Mouse (Mus musculus): Measurements from ENCODE around the gene Plvap.
A peak's percentile ranks its signal among the peaks of the same experiment; 100 is the strongest.
"Not testable (repeated sequence)": the region's sequence is repeated elsewhere in the genome, so short reads cannot be mapped to it uniquely, and the experiment has no call there.

The Plvap gene

DNA sequence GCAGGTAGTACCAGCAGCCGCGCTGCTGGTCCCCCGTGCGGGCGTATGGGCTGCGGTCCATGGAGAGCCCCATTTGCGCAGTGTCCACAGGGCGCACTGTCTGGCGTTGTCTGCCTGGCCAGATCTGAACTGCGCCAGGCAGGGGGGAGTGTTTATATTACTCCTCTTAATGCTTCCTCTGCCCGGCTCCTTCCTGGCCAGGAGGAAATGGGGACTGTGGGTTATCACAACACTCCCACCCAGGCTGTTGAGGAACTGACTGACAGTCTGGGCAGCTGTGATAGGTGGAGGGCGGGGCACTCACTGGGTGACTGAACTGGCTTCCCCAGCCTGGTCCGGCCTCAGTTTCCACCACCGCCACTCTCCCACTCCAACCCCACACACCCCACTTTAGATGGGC is at the start of gene Plvap:
Gene Plvap (minus strand): TSS at position 109 of the 400 bp plus-strand sequence.
- ATAC-seq (ENCODE audit: low TSS enrichment): no peak

DNA sequence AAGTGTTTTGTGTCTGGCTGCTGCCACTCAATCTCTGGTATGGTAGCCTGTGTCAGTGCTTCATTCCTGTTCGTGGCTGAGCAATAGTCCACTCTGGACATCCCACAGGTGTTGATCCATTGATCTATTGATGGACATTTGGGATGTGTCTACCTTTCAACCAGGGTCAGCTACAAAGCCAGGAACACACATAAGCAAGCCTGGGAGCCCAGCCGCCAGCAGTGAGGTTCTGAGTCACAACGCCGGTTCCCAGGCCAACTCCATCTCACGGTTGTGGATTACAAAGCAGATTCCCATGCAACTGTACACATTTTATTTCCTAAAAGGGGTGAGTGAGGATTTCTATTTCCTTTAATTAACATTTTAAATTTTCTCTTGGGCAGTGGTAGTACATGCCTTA is 49.2 kb upstream of the Plvap start:
- no peak for ATAC-seq (ENCODE audit: low TSS enrichment)

DNA sequence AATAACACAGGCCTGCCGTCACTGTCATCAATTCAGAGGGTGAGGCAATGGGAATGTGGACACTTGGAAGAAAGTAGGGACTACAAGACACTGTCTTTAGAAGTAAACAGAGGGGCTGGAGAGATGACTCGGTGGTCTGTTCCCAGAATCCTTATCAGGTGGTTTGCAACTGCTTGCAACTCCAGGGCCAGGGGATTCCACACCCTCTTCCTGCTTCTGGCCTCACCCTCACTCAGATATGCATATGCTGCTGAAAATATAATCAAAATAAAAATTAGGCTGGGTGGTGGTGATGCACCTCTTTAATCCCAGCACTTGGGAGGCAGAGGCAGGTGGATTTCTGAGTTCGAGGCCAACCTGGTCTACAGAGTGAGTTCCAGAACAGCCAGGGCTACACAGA is 48.5 kb upstream of the Plvap start:
- no peak for ATAC-seq (ENCODE audit: low TSS enrichment)

- ATAC-seq (ENCODE audit: low TSS enrichment): no peak
Observed at GRCm38 (mm10) chr8:71558958-71559690, 47.6 kb upstream of the Plvap start.

DNA sequence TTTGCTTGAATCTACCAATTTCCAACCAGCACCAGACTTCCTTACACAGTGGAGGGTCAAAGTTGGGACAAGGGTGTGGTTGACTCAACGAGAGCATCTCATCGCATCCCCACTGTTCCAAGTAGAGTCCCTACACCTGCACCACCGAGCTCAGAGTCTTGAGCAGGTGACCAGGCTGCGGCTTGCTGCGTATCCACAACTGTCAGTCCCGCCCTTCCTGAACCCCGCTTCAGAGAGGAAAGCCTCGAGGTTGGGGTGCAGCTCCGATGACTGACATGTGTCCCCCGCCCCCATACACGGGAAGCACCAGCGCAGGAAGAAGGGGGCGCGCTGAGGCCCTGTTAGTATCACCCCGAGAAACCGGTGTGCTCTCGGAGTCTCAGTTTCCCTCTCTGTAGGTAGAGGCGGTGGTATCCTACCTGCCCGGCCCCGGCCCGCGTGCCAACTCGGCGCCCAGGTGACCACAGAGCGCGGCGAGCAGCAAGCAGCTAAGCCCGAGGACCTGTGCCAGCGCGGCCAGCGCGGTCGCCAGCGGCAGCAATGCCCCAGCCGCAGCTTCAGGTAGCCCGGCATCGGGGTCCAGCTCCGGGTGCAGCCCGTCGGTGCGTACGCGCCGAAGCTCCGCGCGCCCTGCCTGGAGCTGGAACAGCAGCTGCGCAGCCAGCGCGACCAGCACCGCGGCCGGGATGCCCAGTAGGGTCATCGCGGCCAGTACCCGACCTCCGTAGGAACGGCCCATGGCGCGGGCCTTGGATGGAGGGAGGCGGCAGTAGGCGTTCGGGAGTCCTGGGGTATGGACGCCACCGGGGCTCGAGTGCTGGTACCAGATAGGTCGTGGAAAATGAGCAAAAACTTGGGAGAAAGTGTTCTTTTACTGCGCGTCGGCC is 46.8 kb upstream of the Plvap start, which contains the start of gene Tmem221:
Gene Tmem221 (minus strand): TSS at position 801 of the 887 bp plus-strand sequence.
- no peak for ATAC-seq (ENCODE audit: low TSS enrichment)

GRCm38 (mm10) chr8:71554644-71555043 is 43.1 kb upstream of the Plvap start:
- no peak for ATAC-seq (ENCODE audit: low TSS enrichment)

- ATAC-seq (ENCODE audit: low TSS enrichment): no peak
Observed at GRCm38 (mm10) chr8:71554001-71554400, 42.4 kb upstream of the Plvap start.

- no peak for ATAC-seq (ENCODE audit: low TSS enrichment)
Observed at GRCm38 (mm10) chr8:71552770-71553169, 41.2 kb upstream of the Plvap start.

- ATAC-seq (ENCODE audit: low TSS enrichment): no peak
Observed at GRCm38 (mm10) chr8:71550754-71551153, 39.2 kb upstream of the Plvap start.

- ATAC-seq (ENCODE audit: low TSS enrichment): no peak
Observed at GRCm38 (mm10) chr8:71547590-71547989, 36.0 kb upstream of the Plvap start.

- no peak for ATAC-seq (ENCODE audit: low TSS enrichment)
Observed at GRCm38 (mm10) chr8:71545053-71545452, 33.5 kb upstream of the Plvap start.

- no peak for ATAC-seq (ENCODE audit: low TSS enrichment)
Observed at GRCm38 (mm10) chr8:71543755-71544154, 32.2 kb upstream of the Plvap start.

DNA sequence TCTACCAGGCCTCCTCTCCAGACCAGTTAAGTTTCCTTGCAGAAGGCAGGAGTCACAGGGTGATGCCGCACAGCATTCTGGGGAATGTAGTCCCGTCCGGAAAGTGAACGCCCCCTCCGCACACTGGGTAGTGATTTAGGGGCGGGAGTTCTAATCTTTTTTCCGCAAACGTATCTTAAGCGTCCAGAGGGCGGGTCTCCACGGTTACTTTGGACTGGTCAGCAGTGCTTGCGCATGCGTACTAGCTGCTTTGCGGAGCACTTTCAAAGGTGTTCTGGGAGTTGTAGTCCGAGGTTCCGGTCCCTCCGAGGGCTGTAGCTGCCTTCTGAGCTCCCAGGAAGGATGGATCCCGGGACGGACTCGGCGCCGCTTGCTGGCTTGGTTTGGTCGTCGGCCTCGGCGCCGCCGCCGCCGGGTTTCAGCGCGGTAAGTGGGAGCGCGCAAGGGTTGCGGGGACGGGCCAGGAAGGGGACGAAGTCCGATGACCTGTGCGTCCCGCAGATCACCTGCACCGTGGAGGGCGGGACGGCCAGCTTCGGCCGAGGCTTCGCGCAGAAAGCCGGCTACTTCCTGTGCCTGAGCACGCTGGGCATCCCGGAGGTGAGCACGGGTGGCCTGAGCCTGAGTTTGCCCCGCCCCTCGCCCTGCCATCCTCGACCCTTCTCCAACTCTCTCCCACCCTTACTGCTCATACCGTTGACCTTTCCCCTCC is 31.2 kb upstream of the Plvap start, which contains the start of gene Mvb12a:
Gene Mvb12a (plus strand): TSS at position 291 of the 712 bp plus-strand sequence.
- peak; percentile 95 for ATAC-seq (ENCODE audit: low TSS enrichment)

DNA sequence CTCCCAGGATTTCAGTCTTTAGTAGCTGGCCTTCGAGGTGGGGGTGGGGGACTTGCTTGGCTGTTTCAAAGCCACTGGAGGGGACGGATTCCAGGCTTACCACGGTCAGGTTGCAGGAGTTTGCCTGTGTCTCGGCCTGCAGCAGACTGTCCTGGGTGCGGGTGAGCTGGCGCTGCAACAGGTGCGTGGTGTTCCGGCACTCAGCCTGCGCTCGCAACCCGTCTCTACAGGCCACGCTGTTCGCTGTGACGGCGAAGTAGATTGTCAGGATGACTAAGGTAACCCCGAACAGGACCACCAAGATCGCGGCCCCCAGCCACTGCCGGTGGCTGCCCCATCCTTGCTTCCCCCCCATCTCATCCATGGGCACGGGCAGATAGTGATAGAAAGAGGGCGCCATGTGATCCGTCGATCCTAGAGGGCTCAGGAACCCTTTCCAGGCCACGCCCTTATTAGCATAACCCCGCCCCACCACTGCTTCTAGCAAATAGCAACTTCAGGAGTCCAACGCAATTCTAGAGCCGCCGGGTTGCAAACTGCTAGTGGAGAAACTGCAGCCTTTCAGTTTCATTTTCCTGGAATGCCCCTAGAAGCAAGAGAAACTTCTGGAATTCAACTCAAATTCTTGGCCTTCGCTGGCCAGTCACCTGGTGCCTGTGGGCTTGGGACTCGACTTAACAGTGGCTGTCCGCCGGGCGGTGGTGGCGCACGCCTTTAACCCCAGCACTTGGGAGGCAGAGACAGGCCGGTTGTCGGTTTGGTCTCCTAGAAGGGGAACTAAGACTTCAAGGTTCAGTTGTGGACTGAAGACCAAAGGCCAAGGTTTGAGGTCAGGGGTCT is 25.7 kb upstream of the Plvap start, which contains the start of gene Bst2:
Gene Bst2 (minus strand): TSS at position 429 of the 840 bp plus-strand sequence.
- ATAC-seq (ENCODE audit: low TSS enrichment): peak; percentile 53; the same call in 1 of the 2 replicates

GRCm38 (mm10) chr8:71535663-71536062 is 24.1 kb upstream of the Plvap start:
- ATAC-seq (ENCODE audit: low TSS enrichment): peak; percentile 70

DNA sequence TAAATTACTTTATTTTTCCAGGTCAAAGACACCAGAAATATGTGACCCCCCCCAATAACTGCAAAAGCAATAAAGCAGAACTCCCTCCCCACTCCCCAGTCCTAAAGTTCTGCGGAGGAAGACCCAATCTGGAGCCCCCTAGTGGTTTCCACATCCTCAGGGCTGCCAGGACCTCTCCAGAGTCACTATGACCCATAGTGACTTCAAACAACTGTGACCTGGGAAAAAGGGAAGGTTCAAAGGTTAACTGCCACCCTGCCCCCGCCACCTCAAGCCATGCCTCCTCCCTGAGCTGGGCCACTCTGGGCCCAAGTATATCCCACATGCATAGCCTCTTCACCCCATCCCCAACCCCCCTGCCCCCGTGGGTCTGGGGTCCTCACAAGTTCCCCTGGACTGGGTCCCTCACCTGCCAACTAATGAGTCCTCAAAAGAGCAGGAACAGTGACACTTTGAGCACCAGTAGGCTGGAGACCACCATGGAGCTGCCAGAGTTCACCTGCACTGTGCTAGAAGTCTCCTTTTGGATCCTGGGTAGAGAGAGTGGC is 22.8 kb upstream of the Plvap start:
- ATAC-seq (ENCODE audit: low TSS enrichment): no peak

GRCm38 (mm10) chr8:71530735-71531467 is 19.3 kb upstream of the Plvap start:
- ATAC-seq (ENCODE audit: low TSS enrichment): not testable (repeated sequence)

DNA sequence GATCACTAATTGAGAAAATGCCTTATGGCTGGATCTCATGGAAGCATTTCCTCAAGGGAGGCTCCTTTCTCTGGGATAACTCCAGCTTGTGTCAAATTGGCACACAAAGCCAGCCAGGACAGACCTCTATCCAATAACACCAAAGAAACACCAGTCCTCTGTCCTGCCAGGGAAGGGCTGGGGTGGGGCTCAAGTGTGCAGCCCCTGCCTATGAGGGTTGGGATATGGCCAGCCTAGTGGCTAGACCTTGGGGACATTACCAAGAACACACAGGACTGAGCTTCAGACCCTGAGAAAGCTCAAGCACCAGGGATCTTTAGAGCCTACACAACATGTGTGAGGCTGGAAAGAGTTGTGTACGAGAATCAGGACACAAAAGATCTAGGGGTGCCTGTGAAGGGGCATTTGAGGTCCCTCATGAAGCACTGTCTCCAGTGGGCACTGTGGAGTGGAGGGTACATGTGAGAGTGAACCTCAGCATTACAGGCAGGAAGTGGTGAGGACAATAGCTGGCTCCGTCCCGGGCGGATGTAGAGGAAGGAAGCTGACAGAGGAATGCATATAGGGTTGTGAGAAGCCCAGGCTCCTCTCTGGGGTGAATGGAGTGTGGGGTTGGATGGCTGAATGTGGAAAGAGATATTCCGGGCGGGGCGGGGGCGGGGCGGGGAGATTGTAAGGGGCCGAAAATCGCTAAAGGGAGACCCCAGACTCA is 17.0 kb upstream of the Plvap start:
- ATAC-seq (ENCODE audit: low TSS enrichment): no peak

DNA sequence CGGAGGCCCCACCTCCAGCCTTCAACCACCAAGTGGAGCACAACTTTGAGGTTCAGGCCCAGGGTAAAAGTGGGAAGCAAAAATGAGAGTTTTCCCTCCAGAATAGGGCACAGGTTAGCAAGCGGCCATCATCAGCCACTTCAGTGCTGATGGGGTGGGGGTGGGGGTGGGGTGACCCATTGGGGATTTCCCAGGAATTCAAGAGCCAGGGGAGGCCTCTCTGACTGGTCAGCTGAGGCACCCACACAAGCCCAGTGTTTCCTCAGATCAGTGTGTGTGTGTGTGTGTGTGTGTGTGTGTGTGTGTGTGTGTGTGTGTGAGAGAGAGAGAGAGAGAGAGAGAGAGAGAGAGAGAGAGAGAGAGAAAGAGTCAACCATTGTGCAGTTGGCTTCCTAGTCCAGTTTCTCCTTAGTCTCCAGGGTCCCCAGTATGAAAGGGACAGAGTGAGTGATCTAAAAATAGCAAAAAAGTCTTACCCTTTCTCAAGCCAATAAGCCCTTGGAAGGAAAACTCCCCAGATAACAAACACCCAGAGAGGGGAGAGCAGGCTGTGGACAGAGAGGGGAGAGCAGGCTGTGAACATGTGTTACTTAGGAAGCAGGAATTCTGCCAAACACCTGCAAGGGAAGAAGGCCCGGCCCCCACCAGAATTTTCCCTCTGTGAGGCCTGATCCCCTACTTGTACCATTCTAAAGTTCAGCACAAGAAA is 15.8 kb upstream of the Plvap start:
- ATAC-seq (ENCODE audit: low TSS enrichment): no peak

Measured in frontal cortex, adult (tissue).